Mouse (Mus musculus) MEL (cell line): ENCODE results near the gene Vpreb2. TPM values are rescaled to one million over a fixed set of nuclear protein-coding genes. Genes with fewer than 3 reads are reported as not detected.

ENCODE experiments used
- DNase-seq: peaks from one replicate; pipeline ENCODE4 v3.0.0; 2011; ENCODE audit warnings: low read depth, low spot score
- H3K27ac ChIP-seq: 2 replicates; pipeline ENCODE4 v1.5.1; 2012; ENCODE audit warnings: low read depth, mild to moderate bottlenecking, control low read depth, low read length, moderate library complexity; ENCODE audit not compliant: control insufficient read depth
- H3K27me3 ChIP-seq, 2 experiments: fragments of 150-350 bp in 1 of 2; sonication (generic) in 1 of 2; 2 replicates each; pipeline ENCODE4 v1.6.1; 2012; ENCODE audit warnings: low read length in 2 of 2, mild to moderate bottlenecking in 2 of 2, improper control_type of control experiment in 1 of 2, moderate library complexity in 1 of 2; ENCODE audit not compliant: insufficient read depth in 2 of 2, control insufficient read depth in 1 of 2
- H3K36me3 ChIP-seq, 2 experiments: 2 replicates each; pipeline ENCODE4 v1.6.1; 2012 to 2014; ENCODE audit warnings: low read length in 2 of 2, improper control_type of control experiment in 1 of 2, inconsistent platforms in 1 of 2, mild to moderate bottlenecking in 1 of 2; ENCODE audit not compliant: insufficient read depth in 2 of 2, control insufficient read depth in 1 of 2
- H3K4me1 ChIP-seq, 2 experiments: fragments of 150-350 bp in 1 of 2; sonication (generic) in 1 of 2; 2 replicates each; pipeline ENCODE4 v1.6.1; 2012; ENCODE audit warnings: low read length in 2 of 2, improper control_type of control experiment in 1 of 2, mild to moderate bottlenecking in 1 of 2; ENCODE audit not compliant: insufficient read depth in 2 of 2, control insufficient read depth in 1 of 2
- H3K4me3 ChIP-seq, 2 experiments: fragments of 150-350 bp in 1 of 2; sonication (generic) in 1 of 2; 2 replicates each; pipeline ENCODE4 v1.5.1; 2012; ENCODE audit warnings: low read depth in 2 of 2, low read length in 2 of 2, mild to moderate bottlenecking in 2 of 2, moderate library complexity in 2 of 2, control low read depth in 1 of 2, improper control_type of control experiment in 1 of 2; ENCODE audit not compliant: control insufficient read depth in 1 of 2, insufficient read depth in 1 of 2
- H3K79me2 ChIP-seq: 2 replicates; pipeline ENCODE4 v1.6.1; 2012; ENCODE audit warnings: mild to moderate bottlenecking, low read length, moderate library complexity; ENCODE audit not compliant: control insufficient read depth, poor library complexity, insufficient read depth
- H3K9ac ChIP-seq: 2 replicates; pipeline ENCODE4 v1.6.1; 2012; ENCODE audit warnings: low read depth, mild to moderate bottlenecking, control low read depth, low read length, moderate library complexity; ENCODE audit not compliant: control insufficient read depth, poor library complexity, severe bottlenecking
- H3K9me3 ChIP-seq: fragments of 150-350 bp; sonication (generic); replicated peaks from 2 replicates; pipeline ENCODE4 v1.6.1; 2012; ENCODE audit warnings: mild to moderate bottlenecking, low read length, improper control_type of control experiment, moderate library complexity; ENCODE audit not compliant: insufficient read depth
- BHLHE40 ChIP-seq: IDR thresholded peaks from 2 replicates; pipeline ENCODE4 v1.6.1; 2012; ENCODE audit warnings: low read depth, mild to moderate bottlenecking, inconsistent platforms, low read length, improper control_type of control experiment, borderline replicate concordance
- CHD1 ChIP-seq: IDR thresholded peaks from 2 replicates; pipeline ENCODE4 v1.6.1; 2012; ENCODE audit warnings: low read depth, mild to moderate bottlenecking, inconsistent platforms, low read length, improper control_type of control experiment
- CTCF ChIP-seq, 3 experiments: IDR thresholded peaks in 2 of 3; conservative IDR thresholded peaks in 1 of 3; 2 replicates each; pipeline ENCODE4 v1.5.1; 2011 to 2012; ENCODE audit warnings: low read length in 3 of 3, low read depth in 2 of 3, mild to moderate bottlenecking in 2 of 3, improper control_type of control experiment in 1 of 3, inconsistent platforms in 1 of 3, mixed read lengths in 1 of 3, moderate library complexity in 1 of 3; ENCODE audit not compliant: control insufficient read depth in 1 of 3, insufficient read depth in 1 of 3, poor library complexity in 1 of 3, severe bottlenecking in 1 of 3
- E2F4 ChIP-seq: IDR thresholded peaks from 2 replicates; pipeline ENCODE4 v1.6.1; 2011; ENCODE audit warnings: low read depth, low read length, improper control_type of control experiment, borderline replicate concordance
- EP300 ChIP-seq, 2 experiments: IDR thresholded peaks; 2 replicates each; pipeline ENCODE4 v1.6.1; 2011; ENCODE audit warnings: improper control_type of control experiment in 2 of 2, low read length in 2 of 2, low read depth in 1 of 2, mild to moderate bottlenecking in 1 of 2
- ETS1 ChIP-seq: IDR thresholded peaks from 2 replicates; pipeline ENCODE4 v1.6.1; 2012; ENCODE audit warnings: low read depth, mild to moderate bottlenecking, inconsistent platforms, low read length, improper control_type of control experiment, moderate library complexity
- GABPA ChIP-seq: IDR thresholded peaks from 2 replicates; pipeline ENCODE4 v1.6.1; 2012; ENCODE audit warnings: low read depth, mild to moderate bottlenecking, inconsistent platforms, low read length, improper control_type of control experiment, moderate library complexity
- GATA1 ChIP-seq: IDR thresholded peaks from 2 replicates; pipeline ENCODE4 v1.6.1; 2011; ENCODE audit warnings: low read depth, low read length, improper control_type of control experiment
- HCFC1 ChIP-seq: IDR thresholded peaks from 2 replicates; pipeline ENCODE4 v1.6.1; 2012; ENCODE audit warnings: low read depth, mild to moderate bottlenecking, inconsistent platforms, low read length, improper control_type of control experiment, moderate library complexity
- KAT2A ChIP-seq: conservative IDR thresholded peaks from 2 replicates; pipeline ENCODE4 v1.6.1; 2012; ENCODE audit warnings: low read depth, low read length, improper control_type of control experiment, inconsistent platforms
- MAFK ChIP-seq: IDR thresholded peaks from 2 replicates; pipeline ENCODE4 v1.6.1; 2011; ENCODE audit warnings: low read depth, mild to moderate bottlenecking, low read length, improper control_type of control experiment, borderline replicate concordance
- MAX ChIP-seq: IDR thresholded peaks from 2 replicates; pipeline ENCODE4 v1.6.1; 2011; ENCODE audit warnings: low read length, improper control_type of control experiment
- MAZ ChIP-seq: IDR thresholded peaks from 2 replicates; pipeline ENCODE4 v1.6.1; 2012; ENCODE audit warnings: low read depth, mild to moderate bottlenecking, inconsistent platforms, low read length, improper control_type of control experiment
- MEF2A ChIP-seq: IDR thresholded peaks from 2 replicates; pipeline ENCODE4 v1.6.1; 2014; ENCODE audit warnings: low read depth, mild to moderate bottlenecking, inconsistent platforms, low read length, improper control_type of control experiment; ENCODE audit not compliant: poor library complexity, insufficient replicate concordance, severe bottlenecking; ENCODE audit errors: extremely low read depth
- MXI1 ChIP-seq: IDR thresholded peaks from 2 replicates; pipeline ENCODE4 v1.6.1; 2011; ENCODE audit warnings: mild to moderate bottlenecking, low read depth, low read length, improper control_type of control experiment
- MYB ChIP-seq: IDR thresholded peaks from 2 replicates; pipeline ENCODE4 v1.6.1; 2011; ENCODE audit warnings: mild to moderate bottlenecking, low read depth, low read length, improper control_type of control experiment
- MYC ChIP-seq: IDR thresholded peaks from 2 replicates; pipeline ENCODE4 v1.6.1; 2011; ENCODE audit warnings: low read depth, mild to moderate bottlenecking, low read length, improper control_type of control experiment, moderate library complexity
- NELFE ChIP-seq: IDR thresholded peaks from 2 replicates; pipeline ENCODE4 v1.6.1; 2011; ENCODE audit warnings: low read depth, low read length, improper control_type of control experiment
- POLR2A ChIP-seq, 2 experiments: IDR thresholded peaks; 2 replicates each; pipeline ENCODE4 v1.6.1; 2011 to 2012; ENCODE audit warnings: low read length in 2 of 2, mild to moderate bottlenecking in 2 of 2, control low read depth in 1 of 2, improper control_type of control experiment in 1 of 2, low read depth in 1 of 2, moderate library complexity in 1 of 2; ENCODE audit not compliant: control insufficient read depth in 1 of 2, insufficient read depth in 1 of 2, poor library complexity in 1 of 2
- POLR2AphosphoS2 ChIP-seq: IDR thresholded peaks from 2 replicates; pipeline ENCODE4 v1.6.1; 2011; ENCODE audit warnings: low read length, improper control_type of control experiment
- RAD21 ChIP-seq: IDR thresholded peaks from 2 replicates; pipeline ENCODE4 v1.6.1; 2011; ENCODE audit warnings: mild to moderate bottlenecking, low read depth, low read length, improper control_type of control experiment
- SIN3A ChIP-seq: IDR thresholded peaks from 2 replicates; pipeline ENCODE4 v1.6.1; 2012; ENCODE audit warnings: low read length, improper control_type of control experiment, inconsistent platforms
- TAL1 ChIP-seq: IDR thresholded peaks from 2 replicates; pipeline ENCODE4 v1.6.1; 2012; ENCODE audit warnings: mild to moderate bottlenecking, inconsistent platforms, low read length, moderate library complexity, mixed read lengths
- TBP ChIP-seq: IDR thresholded peaks from 2 replicates; pipeline ENCODE4 v1.8.0; 2011; ENCODE audit warnings: low read depth, low read length, improper control_type of control experiment
- TCF12 ChIP-seq: IDR thresholded peaks from 2 replicates; pipeline ENCODE4 v1.6.1; 2014; ENCODE audit warnings: low read depth, mild to moderate bottlenecking, inconsistent platforms, low read length, improper control_type of control experiment, moderate library complexity
- UBTF ChIP-seq: IDR thresholded peaks from 2 replicates; pipeline ENCODE4 v1.6.1; 2012; ENCODE audit warnings: low read depth, mild to moderate bottlenecking, inconsistent platforms, low read length, improper control_type of control experiment, moderate library complexity, borderline replicate concordance; ENCODE audit not compliant: insufficient read depth
- USF1 ChIP-seq: IDR thresholded peaks from 2 replicates; pipeline ENCODE4 v1.6.1; 2014; ENCODE audit warnings: low read depth, mild to moderate bottlenecking, inconsistent platforms, low read length, improper control_type of control experiment, moderate library complexity
- USF2 ChIP-seq, 2 experiments: IDR thresholded peaks; 2 replicates each; pipeline ENCODE4 v1.6.1; 2011 to 2012; ENCODE audit warnings: improper control_type of control experiment in 2 of 2, low read length in 2 of 2, borderline replicate concordance in 1 of 2, inconsistent platforms in 1 of 2, low read depth in 1 of 2, mild to moderate bottlenecking in 1 of 2; ENCODE audit not compliant: insufficient read depth in 1 of 2
- ZC3H11A ChIP-seq: IDR thresholded peaks from 2 replicates; pipeline ENCODE4 v1.6.1; 2012; ENCODE audit warnings: low read depth, mild to moderate bottlenecking, inconsistent platforms, low read length, improper control_type of control experiment
- ZMIZ1 ChIP-seq: IDR thresholded peaks from 2 replicates; pipeline ENCODE4 v1.6.1; 2012; ENCODE audit warnings: low read depth, mild to moderate bottlenecking, inconsistent platforms, low read length, improper control_type of control experiment, moderate library complexity
- polyA plus RNA-seq, 2 experiments: library from polyadenylated mRNA; stranded (reverse) in 1 of 2; unstranded in 1 of 2; fragments of >175 nt in 1 of 2; fragments of >200 nt in 1 of 2; gene quantifications; 2 replicates each; pipeline versions ENCODE4 v1.2.1 to v1.2.4; 2012; ENCODE audit warnings: low replicate concordance in 2 of 2, low read depth in 1 of 2; ENCODE audit not compliant: insufficient read length in 2 of 2, insufficient read depth in 1 of 2, missing spikeins in 1 of 2
- total RNA-seq: library from RNA; depleted of rRNA; stranded (reverse); fragments of 300-350 nt; gene quantifications from 2 replicates; pipeline ENCODE4 v1.2.3, GENCODE M21; 2012

Gene Vpreb2
- total and polyA plus RNA-seq, 3 experiments = not detected

- Histone ChIP-seq H3K4me3 (peak overlapping the region in 1 of 2 experiments; percentile 19; a peak in 1 of 4 replicates), H3K9me3 (no peaks in the 10 kb centered on the region), H3K27ac (peak overlapping the region; percentile 92), H3K9ac (peak overlapping the region; percentile 59), H3K79me2 (no peaks in the 10 kb centered on the region; the same call in 1 of the 2 replicates), H3K36me3 (peaks cover 0 to 33% of the 10 kb centered on the region in 2 experiments; a peak in 2 of 4 replicates), H3K4me1 (peaks cover 31 to 51% of the 10 kb centered on the region in 2 experiments), H3K27me3 (no peaks in the 10 kb centered on the region)
- DNase-seq = peak; percentile 84
- peak; percentile 89 for TF ChIP-seq MYB
- TF ChIP-seq UBTF = no peak
- TF ChIP-seq TBP = peak; percentile 41; the same call in 1 of the 2 replicates
- TF ChIP-seq MYC = peak; percentile 39; the same call in 1 of the 2 replicates
- no peak for TF ChIP-seq USF2 (IDR thresholded peaks at IDR 0.05; ENCODE audit: borderline replicate concordance in 1 of 2, insufficient read depth in 1 of 2, low read depth in 1 of 2, low read length in 2 of 2)
- no peak; the same call in 1 of the 2 replicates for TF ChIP-seq MAZ
- no peak for TF ChIP-seq ZC3H11A
- TF ChIP-seq ZMIZ1 = 0 out of 2 replicates have a peak, but pooled peaks have one; percentile 48
- TF ChIP-seq MXI1 = no peak
- 0 out of 2 replicates have a peak, but pooled peaks have one; percentile 12 for TF ChIP-seq BHLHE40
- peak; percentile 65; the same call in 1 of the 2 replicates for TF ChIP-seq MAX
- 0 out of 2 replicates have a peak, but pooled peaks have one; percentile 19 for TF ChIP-seq GABPA
- TF ChIP-seq NELFE = peak; percentile 53
- peak; percentile 7; the same call in 1 of the 2 replicates for TF ChIP-seq MAFK
- peak; percentile 80 for TF ChIP-seq SIN3A
- 0 out of 2 replicates have a peak, but pooled peaks have one; percentile 19 for TF ChIP-seq MEF2A
- TF ChIP-seq HCFC1 = 0 out of 2 replicates have a peak, but pooled peaks have one; percentile 13
- peak; percentile 82 for TF ChIP-seq ETS1
- peak; percentile 60 for TF ChIP-seq TCF12
- TF ChIP-seq POLR2A (IDR thresholded peaks at IDR 0.05; ENCODE audit: control insufficient read depth in 1 of 2, insufficient read depth in 1 of 2, low read depth in 1 of 2, low read length in 2 of 2, poor library complexity in 1 of 2) = peak; percentile 32 to 53; a peak in 3 of 4 replicates
- no peak for TF ChIP-seq RAD21
- TF ChIP-seq CHD1 = 0 out of 2 replicates have a peak, but pooled peaks have one; percentile 59
- TF ChIP-seq EP300 (IDR thresholded peaks at IDR 0.05; ENCODE audit: low read depth in 1 of 2, low read length in 2 of 2) = peak; percentile 63 to 90
- no peak for TF ChIP-seq KAT2A
- TF ChIP-seq POLR2AphosphoS2 = 0 out of 2 replicates have a peak, but pooled peaks have one; percentile 39
- TF ChIP-seq TAL1 = peak; percentile 12; the same call in 1 of the 2 replicates
- TF ChIP-seq USF1 = no peak
- TF ChIP-seq GATA1 = peak; percentile 85
- no peak for TF ChIP-seq CTCF (IDR thresholded peaks at IDR 0.05 in 2 of 3, conservative IDR thresholded peaks at IDR 0.05 in 1 of 3; ENCODE audit: control insufficient read depth in 1 of 3, insufficient read depth in 1 of 3, low read depth in 2 of 3, low read length in 3 of 3, poor library complexity in 1 of 3, severe bottlenecking in 1 of 3)
- no peak for TF ChIP-seq E2F4
Measured at GRCm38 (mm10) chr16:17933594-17934444, 46.4 kb upstream of the Vpreb2 start.
